Mouse (Mus musculus): Measurements from ENCODE around the gene Rara. TPM values are rescaled to one million over a fixed set of nuclear protein-coding genes. Genes with fewer than 3 reads are reported as not detected.
"Not testable (repeated sequence)": the region's sequence is repeated elsewhere in the genome, so short reads cannot be mapped to it uniquely, and the experiment has no call there.

Gene Rara
- polyA plus RNA-seq, 1 experiment from 2014 or later: 20.3 TPM

GRCm38 (mm10) chr11:98909654-98910053, 18.0 kb upstream of the Rara start:
- Histone ChIP-seq H3K27ac (no peak overlapping the region), H3K4me1 (replicated peaks) (peaks cover 14% of the 10 kb centered on the region), H3K4me2 (no peak overlapping the region), H3K9me3 (no peaks in the 10 kb centered on the region), H3K4me3 (no peak overlapping the region), H3K36me3 (peaks cover 5% of the 10 kb centered on the region; the same call in 1 of the 2 replicates), H3K27me3 (no peaks in the 10 kb centered on the region), H3K9ac (no peak overlapping the region)
- WGBS: 51% methylated on average over 6 of the region's 6 CpGs
- no peak for ATAC-seq (ENCODE audit: low FRiP score)

GRCm38 (mm10) chr11:98910415-98910814, 17.2 kb upstream of the Rara start:
- Histone ChIP-seq H3K27me3 (no peaks in the 10 kb centered on the region), H3K9ac (no peak overlapping the region), H3K9me3 (no peaks in the 10 kb centered on the region), H3K27ac (no peak overlapping the region), H3K4me1 (replicated peaks) (peaks cover 17% of the 10 kb centered on the region), H3K4me3 (no peak overlapping the region), H3K4me2 (no peak overlapping the region), H3K36me3 (peaks cover 3% of the 10 kb centered on the region; the same call in 1 of the 2 replicates)
- WGBS: 93% methylated on average over 11 of the region's 11 CpGs
- ATAC-seq (ENCODE audit: low FRiP score): no peak

DNA sequence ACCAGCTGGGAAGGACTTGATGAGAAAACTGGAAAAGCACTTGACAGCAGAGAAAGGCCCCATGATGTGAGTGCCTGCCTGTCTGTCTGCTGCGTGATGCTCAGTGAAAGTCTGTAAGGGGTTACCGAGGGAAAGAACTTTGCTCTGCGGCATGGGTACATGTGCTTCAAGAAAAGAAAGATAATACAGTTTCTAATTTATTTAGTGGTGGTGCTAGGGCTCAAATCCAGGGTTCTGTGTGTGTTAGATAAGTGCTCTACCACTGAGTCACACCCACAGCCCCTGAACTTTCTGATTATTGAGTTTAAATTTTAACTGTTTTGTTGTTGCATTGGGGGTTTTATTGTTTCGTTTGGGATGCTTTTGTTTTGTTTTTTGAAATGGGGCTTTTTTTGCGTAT, 16.1 kb upstream of the Rara start:
- Histone ChIP-seq H3K4me2 (no peak overlapping the region), H3K36me3 (no peaks in the 10 kb centered on the region; the same call in 1 of the 2 replicates), H3K9ac (no peak overlapping the region), H3K27ac (no peak overlapping the region), H3K27me3 (no peaks in the 10 kb centered on the region), H3K4me3 (no peak overlapping the region), H3K4me1 (replicated peaks) (peaks cover 19% of the 10 kb centered on the region), H3K9me3 (no peaks in the 10 kb centered on the region)
- 91% methylated on average over 5 of the region's 5 CpGs for WGBS
- ATAC-seq (ENCODE audit: low FRiP score): no peak

- H3K27ac ChIP-seq: no peak overlapping the region
- peaks cover 14% of the 10 kb centered on the region for H3K4me1 ChIP-seq (replicated peaks)
- no peaks in the 10 kb centered on the region for H3K9me3 ChIP-seq
- H3K4me2 ChIP-seq: no peak overlapping the region
- no peak overlapping the region for H3K9ac ChIP-seq
- no peaks in the 10 kb centered on the region for H3K27me3 ChIP-seq
- H3K4me3 ChIP-seq: no peak overlapping the region
- ATAC-seq (ENCODE audit: low FRiP score): no peak
- no peaks in the 10 kb centered on the region; the same call in 1 of the 2 replicates for H3K36me3 ChIP-seq
- WGBS: 81% methylated on average over 11 of the region's 11 CpGs
Observed at GRCm38 (mm10) chr11:98914196-98914595, 13.4 kb upstream of the Rara start.

GRCm38 (mm10) chr11:98916376-98916775, 11.2 kb upstream of the Rara start:
- not testable (repeated sequence) for H3K9ac ChIP-seq; H3K27ac ChIP-seq; H3K4me3 ChIP-seq; H3K36me3 ChIP-seq; H3K4me2 ChIP-seq; H3K9me3 ChIP-seq; ATAC-seq (ENCODE audit: low FRiP score); H3K27me3 ChIP-seq
- WGBS: 92% methylated on average over 3 of the region's 3 CpGs
- H3K4me1 ChIP-seq (replicated peaks): peaks cover 10% of the 10 kb centered on the region; the same call in 1 of the 2 replicates

DNA sequence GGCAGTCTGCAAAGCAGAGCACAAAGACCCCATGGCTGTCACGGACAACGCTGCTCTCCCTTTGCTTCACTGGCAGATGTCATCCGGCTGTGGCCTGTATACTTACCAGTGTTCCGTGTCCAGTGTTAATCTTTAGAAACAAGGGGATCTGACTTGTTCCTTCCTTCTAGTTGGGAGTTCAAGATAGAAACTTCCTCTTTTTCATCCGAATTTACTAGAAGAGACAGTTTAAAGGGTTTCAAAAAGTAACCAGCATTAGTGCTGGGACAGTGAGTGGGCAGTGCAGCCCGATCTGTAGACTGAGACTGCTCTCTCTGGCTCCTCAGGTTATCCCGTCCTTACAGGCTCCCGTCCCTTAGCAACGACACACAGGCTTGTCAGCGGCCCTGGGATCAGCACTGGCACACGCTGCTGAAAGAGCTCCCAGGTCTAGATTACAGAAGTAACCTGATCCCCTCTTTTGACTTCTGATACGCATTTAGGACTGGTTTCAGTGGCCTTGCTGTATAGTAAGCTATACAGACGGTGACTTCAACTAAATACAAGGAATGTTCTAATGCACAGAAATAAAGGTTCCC, 10.1 kb upstream of the Rara start:
- no peaks in the 10 kb centered on the region; the same call in 1 of the 2 replicates for H3K36me3 ChIP-seq
- no peaks in the 10 kb centered on the region for H3K9me3 ChIP-seq
- H3K27me3 ChIP-seq: no peaks in the 10 kb centered on the region
- H3K4me1 ChIP-seq (replicated peaks): peaks cover 17% of the 10 kb centered on the region
- H3K27ac ChIP-seq: peak overlapping the region; percentile 1; the same call in 1 of the 2 replicates
- peak overlapping the region; percentile 35; the same call in 1 of the 2 replicates for H3K9ac ChIP-seq
- H3K4me2 ChIP-seq: no peak overlapping the region
- ATAC-seq (ENCODE audit: low FRiP score): no peak
- WGBS: 70% methylated on average over 13 of the region's 13 CpGs
- H3K4me3 ChIP-seq: no peak overlapping the region

DNA sequence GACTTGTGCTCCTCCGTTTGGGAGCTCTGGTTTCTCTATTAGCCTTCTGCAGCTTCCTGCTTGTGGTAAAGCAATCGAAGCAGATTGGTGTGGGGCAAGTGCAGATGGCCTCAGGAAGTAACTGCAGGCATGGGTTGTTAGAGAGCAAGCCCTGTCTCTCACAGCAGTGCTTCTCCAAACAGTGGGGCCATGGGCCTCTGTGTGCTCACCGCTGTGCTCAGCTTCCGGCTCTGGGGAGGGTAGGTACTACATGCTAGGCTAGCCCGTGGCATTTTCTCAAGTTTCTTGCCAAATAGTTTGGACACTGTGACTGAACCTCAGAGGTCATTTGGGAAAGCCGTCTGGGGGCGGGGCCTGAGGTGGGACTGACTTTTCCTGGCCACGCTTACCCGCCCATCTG, 9.4 kb upstream of the Rara start:
- Histone ChIP-seq H3K4me2 (no peak overlapping the region), H3K27me3 (no peaks in the 10 kb centered on the region), H3K9ac (peak overlapping the region; percentile 35; the same call in 1 of the 2 replicates), H3K4me3 (no peak overlapping the region), H3K9me3 (no peaks in the 10 kb centered on the region), H3K27ac (no peak overlapping the region), H3K36me3 (no peaks in the 10 kb centered on the region), H3K4me1 (replicated peaks) (peaks cover 24% of the 10 kb centered on the region)
- no peak for ATAC-seq (ENCODE audit: low FRiP score)
- 88% methylated on average over 9 of the region's 9 CpGs for WGBS

GRCm38 (mm10) chr11:98919009-98919408, 8.6 kb upstream of the Rara start:
- H3K27ac ChIP-seq: no peak overlapping the region
- H3K4me3 ChIP-seq: no peak overlapping the region
- 94% methylated on average over 11 of the region's 11 CpGs for WGBS
- no peak for ATAC-seq (ENCODE audit: low FRiP score)
- no peak overlapping the region for H3K9ac ChIP-seq
- no peaks in the 10 kb centered on the region for H3K27me3 ChIP-seq
- H3K4me1 ChIP-seq (replicated peaks): peaks cover 32% of the 10 kb centered on the region
- H3K36me3 ChIP-seq: no peaks in the 10 kb centered on the region
- no peaks in the 10 kb centered on the region for H3K9me3 ChIP-seq
- H3K4me2 ChIP-seq: no peak overlapping the region

DNA sequence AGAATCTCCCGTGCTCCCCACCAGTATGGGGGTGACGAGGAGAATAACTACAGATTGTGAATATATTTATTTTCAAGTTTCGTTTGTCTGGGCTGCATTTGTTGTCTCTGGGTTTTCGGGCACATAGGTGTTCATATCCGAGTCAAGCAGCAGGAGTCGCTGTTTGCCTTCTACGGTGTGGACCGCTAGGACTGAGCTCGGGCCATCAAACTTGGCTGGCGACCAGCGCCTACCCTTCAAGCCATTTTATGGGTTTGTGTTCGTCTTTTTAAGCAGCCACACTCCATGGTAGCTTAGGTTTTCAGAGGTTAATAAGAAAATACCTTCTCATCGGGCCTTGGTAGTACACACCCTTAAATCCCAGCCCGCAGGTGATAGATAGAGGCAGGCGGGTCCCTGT, 5.8 kb upstream of the Rara start:
- not testable (repeated sequence) for H3K9me3 ChIP-seq; H3K9ac ChIP-seq; H3K27ac ChIP-seq; ATAC-seq (ENCODE audit: low FRiP score); H3K27me3 ChIP-seq; H3K4me2 ChIP-seq; H3K36me3 ChIP-seq; H3K4me3 ChIP-seq
- peaks cover 53% of the 10 kb centered on the region for H3K4me1 ChIP-seq (replicated peaks)
- 54% methylated on average over 15 of the region's 15 CpGs for WGBS

- Histone ChIP-seq H3K4me1 (replicated peaks) (peaks cover 53% of the 10 kb centered on the region), H3K27ac (peak overlapping the region; percentile 66)
- not testable (repeated sequence) for H3K9ac ChIP-seq; H3K4me3 ChIP-seq; H3K36me3 ChIP-seq; H3K4me2 ChIP-seq; H3K9me3 ChIP-seq; H3K27me3 ChIP-seq; ATAC-seq (ENCODE audit: low FRiP score)
- 43% methylated on average over 10 of the region's 10 CpGs for WGBS
Observed at GRCm38 (mm10) chr11:98922307-98922706, 5.3 kb upstream of the Rara start.

DNA sequence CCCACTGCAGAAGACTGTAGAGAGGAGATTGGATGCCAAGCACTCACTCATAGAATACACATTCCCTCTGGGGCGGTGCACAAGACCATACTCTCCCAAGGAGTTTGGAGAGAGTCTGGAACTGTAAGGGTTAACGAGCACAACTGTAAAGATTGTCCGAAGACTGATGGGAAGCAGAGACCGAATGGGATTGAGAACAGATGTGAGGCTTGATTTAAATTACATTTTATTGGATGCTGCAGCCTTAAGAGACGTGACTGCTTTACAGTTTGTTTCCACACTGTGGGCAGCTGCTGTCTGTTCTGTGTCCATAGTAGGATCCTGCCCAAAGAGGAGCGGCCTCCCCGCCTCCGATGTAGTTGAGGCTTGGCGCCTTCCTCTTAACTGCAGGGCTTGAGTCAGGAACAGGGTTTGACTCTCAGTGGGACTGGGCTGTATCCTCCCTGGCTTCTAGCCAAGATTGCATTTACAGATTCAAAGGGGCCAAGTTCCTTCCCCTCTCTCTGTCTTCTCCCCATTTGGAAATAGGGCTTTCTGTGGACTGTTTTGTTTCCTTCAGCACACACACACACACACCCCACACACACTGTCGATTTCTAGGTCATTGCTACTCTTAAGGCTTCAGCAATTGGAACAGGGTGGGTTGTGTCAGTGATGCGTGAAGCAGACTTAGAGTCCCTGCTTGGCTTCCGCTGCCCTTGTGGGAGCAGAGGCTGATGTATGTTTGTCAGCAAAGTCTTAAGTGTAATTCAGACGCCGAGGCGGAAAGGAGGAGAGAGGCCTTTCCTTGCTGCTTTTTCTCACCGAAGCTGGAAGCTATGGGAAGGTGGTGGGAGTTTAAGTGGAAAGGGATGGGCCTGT, 4.5 kb upstream of the Rara start:
- 45% methylated on average over 16 of the region's 16 CpGs for WGBS
- Histone ChIP-seq H3K4me1 (replicated peaks) (peaks cover 60% of the 10 kb centered on the region), H3K9ac (peak overlapping the region; percentile 3; the same call in 1 of the 2 replicates), H3K27ac (peak overlapping the region; percentile 66)
- not testable (repeated sequence) for H3K27me3 ChIP-seq; H3K4me2 ChIP-seq; H3K36me3 ChIP-seq; H3K4me3 ChIP-seq; H3K9me3 ChIP-seq; ATAC-seq (ENCODE audit: low FRiP score)

- Histone ChIP-seq H3K9ac (no peak overlapping the region), H3K27me3 (no peaks in the 10 kb centered on the region), H3K4me1 (replicated peaks) (peaks cover 76% of the 10 kb centered on the region), H3K4me3 (no peak overlapping the region), H3K4me2 (0 out of 2 replicates have a peak overlapping the region, but pooled peaks have one; percentile 9), H3K36me3 (no peaks in the 10 kb centered on the region), H3K27ac (peak overlapping the region; percentile 67), H3K9me3 (no peaks in the 10 kb centered on the region)
- 37% methylated on average over 5 of the region's 5 CpGs for WGBS
- ATAC-seq (ENCODE audit: low FRiP score): no peak
Observed at GRCm38 (mm10) chr11:98924633-98925175, 2.9 kb upstream of the Rara start.
